Mouse (Mus musculus) hematopoietic stem cell, adult 5-6 weeks (primary cell): ENCODE data around the gene Cox5b. TPM values are rescaled to one million over a fixed set of nuclear protein-coding genes. Genes with fewer than 3 reads are reported as not detected.
"Not testable (repeated sequence)": the region's sequence is repeated elsewhere in the genome, so short reads cannot be mapped to it uniquely, and the experiment has no call there.

ENCODE experiments used
- ATAC-seq, 2 experiments: fragments of 125-278 bp in 1 of 2; replicated peaks in 1 of 2; 2 replicates each; pipeline ENCODE4 v1.8.0; 2016 to 2017; ENCODE audit warnings: inconsistent platforms in 2 of 2, mild to moderate bottlenecking in 2 of 2, moderate number of reproducible peaks in 2 of 2, low read depth in 1 of 2, moderate TSS enrichment in 1 of 2; ENCODE audit not compliant: low FRiP score in 2 of 2, poor library complexity in 2 of 2, severe bottlenecking in 2 of 2, insufficient read depth in 1 of 2, low TSS enrichment in 1 of 2
- total RNA-seq: library from RNA; stranded (forward); fragments of 172-1452, 232-1000 nt; gene quantifications from 2 replicates; pipeline ENCODE4 v1.2.3, GENCODE M21; 2017

Cox5b gene
- total RNA-seq: 317 and 437 TPM in 2 replicates

DNA sequence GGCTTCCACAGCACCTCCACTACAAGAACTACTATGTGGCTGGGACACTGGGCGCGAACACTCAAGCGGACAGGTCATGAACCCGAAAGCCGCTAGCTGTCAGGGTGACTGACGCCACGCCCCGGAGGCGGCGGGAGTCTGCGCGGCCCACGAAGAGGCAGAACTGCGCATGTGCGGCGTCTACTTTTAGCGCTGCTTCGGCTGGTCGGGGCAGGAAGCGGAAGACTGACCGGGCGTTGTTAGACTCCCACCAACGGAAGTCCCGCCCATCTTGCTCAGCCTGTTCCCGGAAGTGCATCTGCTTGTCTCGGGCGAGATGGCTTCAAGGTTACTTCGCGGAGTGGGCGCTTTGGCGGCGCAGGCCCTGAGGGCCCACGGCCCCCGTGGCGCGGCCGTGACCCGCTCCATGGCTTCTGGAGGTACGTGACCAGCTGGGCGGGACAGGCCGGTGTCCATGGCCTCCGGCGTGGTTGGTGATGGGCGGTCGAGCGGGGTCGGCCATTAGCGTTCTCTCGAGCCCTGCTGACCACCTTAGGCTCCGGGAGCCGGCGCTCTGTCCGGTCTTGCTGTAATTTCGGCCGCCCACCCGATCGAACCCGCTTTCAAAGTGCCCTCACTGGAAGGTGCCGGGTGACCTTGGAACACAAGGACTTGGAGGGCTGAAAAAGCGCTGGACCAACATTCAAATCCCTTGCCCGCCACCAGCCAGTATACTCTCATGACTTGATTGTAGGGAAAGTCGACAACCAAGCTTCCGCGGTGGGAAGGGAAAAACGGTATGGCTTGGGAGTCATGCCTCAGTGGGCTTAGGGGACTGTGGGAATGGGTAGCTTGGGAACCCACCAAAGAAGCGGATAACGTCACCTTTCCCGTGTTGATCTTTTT is at the start of gene Cox5b:
TSS of gene Cox5b (plus strand) at position 179 of the 885 bp plus-strand sequence.
- peak; percentile 96 to 97 for ATAC-seq

DNA sequence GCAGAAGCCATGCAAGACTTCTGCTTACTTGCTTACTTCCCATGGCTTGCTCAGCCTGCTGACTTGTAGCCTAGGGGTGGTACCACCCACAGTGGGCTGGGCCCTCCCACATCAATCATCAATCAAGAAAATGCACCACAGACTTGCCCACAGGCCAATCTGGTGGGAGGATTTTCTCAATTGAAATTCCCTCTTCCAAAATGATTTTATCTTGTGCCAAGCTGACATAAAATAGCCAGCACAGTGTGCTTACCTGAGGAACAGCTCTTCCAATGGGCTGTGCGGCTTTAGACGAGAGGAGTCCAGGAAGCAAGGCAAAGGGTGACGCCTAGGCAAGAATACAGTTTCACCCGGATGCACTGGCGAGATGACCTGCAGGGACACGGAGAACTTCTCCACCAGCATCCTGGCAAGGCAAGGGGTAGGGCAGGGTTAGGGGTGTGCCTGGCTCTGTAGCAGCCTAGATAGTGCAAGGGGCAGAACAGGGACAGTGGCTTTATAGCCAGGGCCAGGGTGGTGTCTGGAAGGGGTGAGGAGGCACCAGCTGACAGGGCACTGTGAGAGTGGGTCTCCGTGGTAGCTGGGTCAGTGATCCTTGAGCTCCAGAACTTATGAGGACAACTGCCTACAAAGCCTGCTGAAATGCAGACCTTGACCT is 47.2 kb upstream of the Cox5b start:
- no peak for ATAC-seq

DNA sequence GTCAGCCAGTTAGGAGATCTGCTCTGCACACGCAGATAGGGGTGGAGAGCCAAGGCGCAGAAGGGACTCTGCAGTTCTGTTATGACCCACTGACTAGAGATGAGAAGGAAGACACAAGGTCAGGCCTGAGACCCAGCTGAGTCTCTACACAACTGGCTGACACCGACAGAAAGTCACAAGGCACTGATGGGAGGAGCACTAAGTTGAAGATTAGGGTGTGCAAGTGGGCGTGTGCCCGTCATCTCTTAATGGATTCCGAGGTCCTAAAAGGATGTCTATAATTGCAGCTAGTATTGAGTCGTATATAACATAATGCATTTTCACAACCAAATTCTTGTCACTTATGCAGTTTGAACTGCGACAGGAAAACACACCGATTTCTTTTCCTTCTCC is 46.6 kb upstream of the Cox5b start:
- no peak for ATAC-seq

- ATAC-seq: no peak
These were observed 45.0 kb upstream of the Cox5b start for GRCm38 (mm10) chr1:36646285-36646684.

DNA sequence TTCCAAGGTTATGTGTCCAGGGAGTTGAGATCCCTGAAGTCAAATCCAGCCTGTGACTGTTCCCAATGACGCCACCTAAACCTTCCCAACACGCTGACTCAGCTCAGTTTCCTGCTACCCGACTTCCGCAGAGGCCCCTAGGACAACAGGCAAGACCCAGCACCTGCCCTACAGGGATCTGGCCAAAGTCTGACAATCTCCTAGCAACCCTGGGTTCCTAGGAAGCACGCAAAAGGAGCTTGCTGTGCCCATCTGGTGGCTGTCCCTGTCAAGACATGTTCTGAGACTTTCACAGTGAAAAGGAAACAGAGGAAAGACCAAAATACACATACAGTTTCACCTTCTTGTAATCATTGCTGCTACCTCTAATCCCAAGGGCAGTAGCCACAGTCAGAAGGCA is 43.6 kb upstream of the Cox5b start:
- no peak for ATAC-seq

DNA sequence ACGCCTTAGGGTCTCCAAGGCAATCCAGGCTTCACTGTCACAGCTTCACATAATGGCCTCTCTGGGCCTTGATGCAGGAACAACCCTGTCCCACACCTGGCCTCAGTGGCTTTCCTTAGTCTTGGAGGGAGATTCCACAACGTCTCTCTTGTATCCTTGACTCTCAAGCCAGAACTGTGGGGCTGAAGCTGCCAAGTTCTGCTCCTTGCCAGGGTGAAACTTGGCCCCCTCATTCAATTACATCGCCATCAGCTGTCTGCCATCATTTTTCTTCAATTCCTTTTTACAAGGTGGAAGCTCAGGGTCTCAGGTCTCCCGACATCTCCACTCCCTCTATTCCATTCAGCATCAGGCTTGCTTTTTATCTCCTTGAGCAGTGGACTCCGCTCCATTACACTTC is 36.2 kb upstream of the Cox5b start:
- no peak for ATAC-seq

GRCm38 (mm10) chr1:36656233-36656632 is 35.0 kb upstream of the Cox5b start:
- ATAC-seq: no peak

DNA sequence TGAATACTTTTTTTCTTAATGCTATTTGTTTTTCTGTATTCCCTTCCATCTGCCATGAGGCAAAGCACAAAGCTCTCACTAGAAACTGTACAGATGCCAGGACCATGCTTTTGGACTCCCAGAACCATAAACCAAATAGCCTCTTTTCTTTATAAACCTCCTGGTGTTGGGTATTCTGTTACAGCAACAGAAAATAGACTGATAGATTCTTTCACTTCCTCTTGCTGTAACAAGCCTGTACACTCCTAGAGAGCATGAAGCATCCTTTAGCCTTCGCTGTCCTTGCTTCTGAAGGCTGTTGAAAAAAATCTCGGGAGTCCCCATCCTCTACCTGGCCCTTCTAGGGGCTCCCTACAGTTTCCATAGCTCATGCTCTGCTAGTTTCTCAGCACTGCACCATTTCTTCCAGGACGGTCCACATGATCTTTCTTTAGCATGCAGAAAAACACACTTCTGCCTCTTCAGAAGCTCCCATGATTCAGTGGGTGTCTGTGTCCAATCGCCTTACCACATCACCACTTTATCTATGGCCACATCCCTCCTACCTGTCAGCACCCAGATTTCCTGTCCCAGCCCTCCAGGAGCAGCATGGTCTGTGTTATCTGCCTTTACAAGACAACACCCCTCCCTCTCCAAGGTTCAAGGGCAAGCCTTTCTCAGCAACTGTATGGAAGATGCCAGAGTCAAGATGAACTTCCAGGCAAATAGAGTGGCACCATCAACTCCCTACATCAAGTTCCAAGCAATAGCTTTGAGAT is 33.4 kb upstream of the Cox5b start:
- ATAC-seq: no peak

DNA sequence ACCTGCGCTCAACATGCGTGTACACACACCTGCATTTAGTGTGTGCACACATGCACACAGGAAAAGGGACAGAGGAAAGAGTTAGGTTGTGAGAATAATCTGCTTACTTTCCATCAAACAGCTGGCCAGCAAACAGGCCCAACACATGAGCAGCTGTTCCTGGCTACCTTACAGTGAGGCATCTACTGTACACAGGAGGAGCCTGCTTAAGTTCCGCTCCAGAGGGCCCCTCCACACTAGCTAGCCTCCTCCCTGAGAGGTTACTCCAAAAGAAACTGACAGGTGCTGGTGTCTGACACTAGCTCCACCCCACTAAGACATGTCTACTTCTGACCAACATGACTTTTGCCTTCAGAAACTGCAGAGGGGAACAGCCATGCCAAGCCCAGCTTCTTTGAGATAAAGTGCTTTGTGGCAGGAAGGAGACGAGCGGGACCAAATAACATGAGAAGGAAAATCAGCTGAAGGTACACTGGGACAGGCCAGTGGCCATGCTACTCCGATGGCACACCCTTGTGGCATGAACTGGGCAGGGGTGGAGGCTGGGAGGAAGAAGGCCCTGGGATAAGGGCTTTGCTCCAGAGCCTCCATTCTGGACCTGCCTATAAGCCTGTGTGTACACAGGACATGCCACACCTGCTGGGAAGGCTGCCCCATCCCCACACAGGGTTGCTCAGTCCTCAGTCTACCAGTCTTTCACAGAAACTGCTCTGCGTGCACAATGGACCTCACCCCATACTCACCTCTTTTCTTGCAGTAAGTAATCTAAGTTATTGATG is 32.4 kb upstream of the Cox5b start:
- ATAC-seq: no peak

GRCm38 (mm10) chr1:36664457-36664856 is 26.8 kb upstream of the Cox5b start:
- peak in 1 of 2 experiments; percentile 42; a peak in 1 of 4 replicates for ATAC-seq

DNA sequence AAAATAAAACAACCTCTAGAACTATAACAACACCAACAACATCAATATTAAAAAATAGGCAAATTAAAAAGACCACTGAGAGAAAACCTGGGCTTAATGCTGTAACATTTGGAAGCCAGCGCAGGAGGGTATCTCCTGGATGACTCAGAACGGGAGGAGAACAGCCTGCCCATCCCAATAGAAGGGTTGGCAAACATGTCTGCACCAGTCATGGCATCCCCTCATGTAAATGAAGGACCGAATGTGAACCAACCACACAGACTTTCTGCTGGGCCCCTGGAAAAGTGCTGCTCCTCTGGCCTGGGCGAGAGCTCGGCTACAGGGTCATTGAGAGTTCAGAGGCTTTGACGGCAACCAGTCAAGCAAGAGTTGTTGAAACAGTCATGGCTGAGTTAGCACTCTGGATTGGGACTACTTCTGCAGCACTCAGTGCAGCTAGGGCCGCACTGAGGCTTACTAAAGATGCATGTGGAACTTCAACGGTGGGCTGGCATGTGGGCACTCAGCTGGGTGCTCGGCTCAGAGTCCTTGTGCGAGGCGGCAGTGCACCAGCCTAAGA is 26.0 kb upstream of the Cox5b start:
- no peak for ATAC-seq

- no peak for ATAC-seq
These were observed 25.3 kb upstream of the Cox5b start for GRCm38 (mm10) chr1:36665934-36666333.

GRCm38 (mm10) chr1:36668007-36668406 is 23.2 kb upstream of the Cox5b start:
- ATAC-seq: not testable (repeated sequence)

- no peak for ATAC-seq
These were observed 21.0 kb upstream of the Cox5b start for GRCm38 (mm10) chr1:36670256-36670655.

- no peak for ATAC-seq
These were observed 20.0 kb upstream of the Cox5b start for GRCm38 (mm10) chr1:36671260-36671659.

GRCm38 (mm10) chr1:36672648-36673350 is 18.4 kb upstream of the Cox5b start:
- no peak for ATAC-seq
